Mouse (Mus musculus) layer of hippocampus, postnatal 36 days (tissue): ENCODE data around the gene Atrnl1. TPM values are rescaled to one million over a fixed set of nuclear protein-coding genes. Genes with fewer than 3 reads are reported as not detected.

ENCODE experiments used
- DNase-seq, 2 experiments: peaks; one replicate each; pipeline ENCODE4 v3.0.0; 2022
- total RNA-seq, 2 experiments: library from RNA; stranded (reverse); gene quantifications; 2 replicates each; pipeline ENCODE4 v1.2.3; 2021

Gene Atrnl1
- total RNA-seq, 2 experiments from 2014 or later: 67.3 to 71.1 TPM

DNA sequence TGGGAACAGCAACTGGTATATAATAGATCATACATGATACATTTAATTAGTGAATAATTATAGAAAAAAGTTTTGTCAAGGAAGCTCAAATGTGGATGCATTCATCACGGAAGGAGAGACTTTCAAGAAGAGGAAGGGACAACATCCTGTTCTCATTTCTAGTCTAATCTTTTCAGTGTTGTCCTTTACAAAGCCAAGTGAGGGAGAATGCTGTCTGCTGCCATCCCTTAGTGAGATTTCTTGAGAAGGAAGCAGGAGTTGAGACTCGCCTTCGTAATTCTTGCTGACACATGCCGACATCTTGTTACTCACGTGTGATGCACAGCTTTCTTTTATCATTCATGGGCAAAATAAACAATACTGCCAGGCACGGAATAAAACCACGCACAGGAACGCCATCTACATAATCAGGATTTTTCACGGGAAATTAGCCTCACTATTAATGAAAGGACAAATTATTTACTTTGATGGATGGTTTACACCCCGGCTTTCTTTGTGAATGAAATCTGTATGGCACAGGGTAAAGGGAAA is 316.2 kb downstream of the Atrnl1 start:
- no peak for DNase-seq

DNA sequence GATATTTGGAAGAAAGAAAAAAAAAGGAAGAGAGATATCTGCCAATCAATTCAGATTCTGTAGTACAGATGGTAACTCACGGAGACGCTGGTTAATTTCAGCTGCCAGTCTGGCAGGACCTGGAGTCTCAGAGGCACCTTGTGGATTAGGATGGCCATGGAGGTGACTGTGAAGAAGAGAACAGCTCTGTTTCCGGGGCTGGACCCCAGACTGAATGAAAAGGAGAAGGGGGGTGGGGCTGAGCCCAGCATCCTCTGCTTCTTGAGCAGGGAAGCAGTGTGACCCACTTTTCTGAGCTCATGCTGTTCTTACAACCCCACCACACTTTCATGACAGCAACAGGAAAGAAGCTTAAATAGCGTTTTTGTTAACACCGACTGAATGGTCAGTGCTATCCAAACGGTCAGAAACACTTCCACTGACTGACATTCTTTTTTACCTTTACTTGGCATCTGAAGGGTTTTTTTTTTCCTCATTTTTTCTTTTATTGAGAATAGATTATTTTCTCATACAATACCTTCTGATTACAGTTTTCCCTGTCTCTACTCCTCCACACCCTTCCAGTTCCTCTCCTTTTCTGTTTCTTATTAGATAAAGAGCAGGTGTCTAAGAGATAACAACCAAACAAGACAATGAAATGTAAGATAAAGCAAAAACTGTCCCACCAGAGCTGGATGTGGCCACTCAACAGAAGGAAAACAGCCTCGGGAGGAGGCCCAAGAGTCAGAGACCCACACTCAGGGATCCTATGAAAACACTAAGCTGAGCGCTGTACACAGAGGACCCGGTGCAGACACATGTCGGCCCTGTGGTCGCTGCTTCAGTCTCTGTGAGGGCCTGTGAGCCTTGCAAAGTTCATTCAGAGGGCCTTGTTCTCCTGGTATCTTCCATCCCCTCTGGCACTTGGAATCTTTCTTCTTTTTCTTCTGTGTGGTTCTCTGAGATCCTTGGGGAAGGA is 317.0 kb downstream of the Atrnl1 start:
- peak in 1 of 2 experiments; percentile 9 for DNase-seq

DNA sequence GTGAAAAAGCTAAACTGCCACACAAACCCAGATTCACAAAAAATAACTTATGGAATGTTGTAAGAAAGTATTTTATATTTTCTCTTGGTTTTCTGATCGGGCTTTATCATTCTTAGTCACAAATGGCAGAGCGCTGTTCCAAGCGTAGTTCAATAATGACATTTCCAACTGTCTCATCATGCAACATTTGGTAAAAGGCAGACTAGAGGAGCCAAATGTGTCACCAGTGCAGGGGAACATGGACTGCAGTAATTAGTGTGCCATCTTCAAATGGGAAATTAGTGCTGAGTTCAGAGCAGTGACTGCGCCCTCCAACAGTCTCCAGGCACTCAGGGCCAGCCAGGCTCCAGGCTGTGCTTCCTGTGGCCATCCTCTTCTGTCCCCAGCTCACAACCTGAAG is 320.8 kb downstream of the Atrnl1 start:
- peak in 1 of 2 experiments; percentile 18 for DNase-seq

GRCm38 (mm10) chr19:57936865-57937264 is 326.0 kb downstream of the Atrnl1 start:
- DNase-seq: no peak

GRCm38 (mm10) chr19:57939166-57939565 is 328.3 kb downstream of the Atrnl1 start:
- no peak for DNase-seq

DNA sequence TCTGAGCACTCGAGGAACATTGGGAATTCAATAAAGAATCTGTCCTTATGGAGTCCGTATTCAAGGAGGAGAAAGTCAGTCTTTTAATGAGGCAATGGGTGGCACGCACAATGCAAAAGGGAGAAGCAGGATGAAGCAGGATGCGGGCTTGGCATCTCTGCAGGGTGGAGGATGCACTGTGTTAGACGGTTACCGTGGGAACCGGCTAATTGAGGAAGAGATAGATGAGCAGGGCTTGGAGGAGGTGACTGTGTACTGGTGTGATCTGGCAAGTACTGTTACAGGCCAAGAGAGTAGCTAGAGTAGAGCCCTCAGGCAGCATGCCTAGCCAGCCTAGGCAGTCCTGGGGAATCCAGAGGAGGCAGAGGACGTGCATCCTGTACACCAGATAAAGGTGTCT is 330.7 kb downstream of the Atrnl1 start:
- peak; percentile 42 to 50 for DNase-seq

DNA sequence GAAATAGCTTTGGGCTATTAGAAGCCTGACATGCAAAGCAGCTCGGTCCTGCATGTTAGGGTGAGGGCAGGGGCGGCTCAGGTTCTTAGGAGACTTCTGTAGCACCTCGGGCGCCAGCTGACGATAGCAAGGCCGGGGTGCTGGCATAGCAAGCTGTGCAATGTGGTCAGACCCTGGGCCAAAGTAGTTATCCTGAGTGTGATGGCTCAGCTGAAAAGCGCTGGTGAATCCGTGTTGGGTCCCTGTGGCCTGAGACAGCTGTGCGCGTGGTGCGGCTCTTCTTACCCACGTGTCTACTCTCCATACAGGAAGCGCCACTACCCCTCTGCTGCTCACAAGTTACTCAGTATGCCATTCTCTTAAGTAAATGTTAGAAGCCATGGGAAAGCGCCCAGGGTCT is 331.4 kb downstream of the Atrnl1 start:
- no peak for DNase-seq

- DNase-seq: no peak
These were observed 332.5 kb downstream of the Atrnl1 start for GRCm38 (mm10) chr19:57943308-57943707.

GRCm38 (mm10) chr19:57944680-57945079 is 333.8 kb downstream of the Atrnl1 start:
- DNase-seq: no peak

GRCm38 (mm10) chr19:57945626-57946250 is 334.9 kb downstream of the Atrnl1 start:
- DNase-seq: no peak

DNA sequence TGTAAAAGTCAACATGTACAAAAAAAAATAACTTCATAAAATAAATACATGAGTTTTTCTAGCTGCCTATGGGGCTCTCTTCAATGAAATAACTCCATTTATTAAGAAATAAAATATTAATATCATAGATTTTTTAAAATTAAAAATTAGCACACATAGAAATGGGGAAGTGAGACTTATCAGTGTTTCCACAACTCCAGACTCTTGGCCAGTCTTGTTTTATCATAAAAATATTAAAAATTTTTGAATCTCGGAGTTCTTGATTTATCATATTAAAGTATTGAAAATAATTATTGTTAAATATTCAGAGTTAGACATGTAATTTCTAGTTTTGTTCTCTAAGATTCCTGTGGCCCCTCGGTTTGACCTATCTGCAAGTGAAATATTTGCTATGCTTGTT is 337.7 kb downstream of the Atrnl1 start:
- no peak for DNase-seq

DNA sequence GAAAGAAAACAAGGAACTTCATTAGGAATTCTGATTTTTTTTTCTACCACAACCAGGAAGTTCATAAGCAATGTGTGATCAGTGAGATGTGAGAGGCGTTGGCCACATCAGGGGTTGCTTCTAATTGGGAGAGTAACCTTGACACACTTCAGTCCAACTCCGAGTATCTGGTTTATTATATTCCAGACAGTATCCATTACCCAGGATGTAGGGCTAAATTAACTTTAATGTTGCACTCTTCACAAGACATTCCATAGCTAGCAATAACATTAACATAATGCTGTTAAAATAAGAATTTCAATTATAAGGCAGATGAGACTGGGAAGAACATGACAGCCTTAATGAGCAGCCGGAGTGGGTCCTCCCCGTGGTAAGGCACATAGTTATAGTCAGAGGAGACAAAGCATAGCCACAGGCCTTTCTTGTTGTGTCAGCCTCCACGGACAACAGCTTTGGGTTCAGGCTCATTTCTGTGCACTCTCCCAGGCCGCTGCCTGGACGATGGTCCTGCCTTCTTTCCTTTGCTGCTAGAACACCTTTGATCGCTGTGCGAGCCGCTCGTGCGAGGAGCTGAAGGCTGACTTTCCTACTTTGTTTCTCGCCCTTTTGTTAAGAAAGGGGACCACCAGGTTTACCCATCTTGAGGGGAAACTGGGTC is 338.6 kb downstream of the Atrnl1 start:
- no peak for DNase-seq

GRCm38 (mm10) chr19:57954131-57954530 is 343.3 kb downstream of the Atrnl1 start:
- DNase-seq: no peak

- DNase-seq: no peak
These were observed 345.6 kb downstream of the Atrnl1 start for GRCm38 (mm10) chr19:57956459-57956858.

- DNase-seq: no peak
These were observed 346.5 kb downstream of the Atrnl1 start for GRCm38 (mm10) chr19:57957363-57957762.

DNA sequence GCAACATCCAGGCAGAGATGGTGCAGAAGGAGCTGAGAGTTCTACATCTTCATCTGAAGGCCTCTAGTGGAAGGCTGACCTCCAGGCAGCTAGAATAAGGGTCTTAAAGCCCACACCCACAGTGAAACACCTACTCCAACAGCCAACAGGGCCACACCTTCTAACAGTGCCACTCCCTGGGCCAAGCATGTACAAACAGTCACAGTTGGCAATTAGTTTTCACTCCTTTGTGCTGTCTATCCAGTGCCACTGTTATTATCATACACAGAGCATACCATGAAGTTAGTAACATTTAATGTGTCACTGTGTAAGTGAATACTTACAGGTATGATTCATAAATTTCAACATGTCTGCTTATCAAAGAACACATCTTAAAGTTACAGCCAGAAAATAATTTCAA is 347.3 kb downstream of the Atrnl1 start:
- DNase-seq: no peak

- no peak for DNase-seq
These were observed 347.9 kb downstream of the Atrnl1 start for GRCm38 (mm10) chr19:57958726-57959125.

- DNase-seq: no peak
These were observed 350.5 kb downstream of the Atrnl1 start for GRCm38 (mm10) chr19:57961321-57961720.

GRCm38 (mm10) chr19:57961738-57962640 is 351.2 kb downstream of the Atrnl1 start:
- no peak for DNase-seq

DNA sequence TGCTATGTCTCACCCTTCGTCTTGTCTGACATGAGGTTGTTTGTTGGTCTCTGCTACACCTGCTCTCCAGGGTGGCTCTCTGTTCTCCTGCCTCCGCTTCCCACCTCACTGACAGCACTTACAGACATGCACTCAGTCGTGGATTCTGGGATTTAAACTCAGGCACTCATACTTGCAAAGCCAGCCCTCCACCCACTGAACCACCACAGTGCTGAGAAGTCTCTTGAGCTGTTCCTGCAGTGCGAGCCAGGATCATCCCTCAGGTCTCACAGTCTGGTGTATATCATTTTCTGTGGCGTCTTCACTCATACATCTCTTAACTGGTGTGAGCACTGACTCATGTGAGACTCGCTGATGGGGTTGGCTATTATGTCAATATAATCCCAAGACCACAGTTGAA is 353.0 kb downstream of the Atrnl1 start:
- no peak for DNase-seq

- peak; percentile 18 to 50 for DNase-seq
These were observed 358.9 kb downstream of the Atrnl1 start for GRCm38 (mm10) chr19:57969766-57970165.
